Mouse (Mus musculus) CH12.LX (cell line): ENCODE measurements around the gene Galm. TPM values are rescaled to one million over a fixed set of nuclear protein-coding genes. Genes with fewer than 3 reads are reported as not detected.
A peak's percentile ranks its signal among the peaks of the same experiment; 100 is the strongest.
"Not testable (repeated sequence)": the region's sequence is repeated elsewhere in the genome, so short reads cannot be mapped to it uniquely, and the experiment has no call there.

ENCODE experiments used
- DNase-seq: peaks from one replicate; pipeline ENCODE4 v3.0.0-alpha.2; 2013; ENCODE audit errors: extremely low read depth
- H3K27ac ChIP-seq: 2 replicates; pipeline ENCODE4 v1.5.1; 2012; ENCODE audit warnings: low read depth, mild to moderate bottlenecking, control low read depth, moderate library complexity; ENCODE audit not compliant: insufficient read depth
- H3K27me3 ChIP-seq: replicated peaks from 2 replicates; pipeline ENCODE3; 2012; ENCODE audit warnings: inconsistent platforms
- H3K36me3 ChIP-seq, 2 experiments: replicated peaks in 1 of 2; 2 replicates each; pipeline versions ENCODE3 to v1.6.1; 2012; ENCODE audit warnings: inconsistent platforms in 1 of 2, low read length in 1 of 2, mild to moderate bottlenecking in 1 of 2, mixed read lengths in 1 of 2, moderate library complexity in 1 of 2; ENCODE audit not compliant: control insufficient read depth in 1 of 2, insufficient read depth in 1 of 2
- H3K4me1 ChIP-seq, 2 experiments: 2 replicates each; pipeline ENCODE4 v1.6.1; 2012; ENCODE audit warnings: inconsistent platforms in 1 of 2, moderate library complexity in 1 of 2; ENCODE audit not compliant: insufficient read depth in 2 of 2, control insufficient read depth in 1 of 2
- H3K4me2 ChIP-seq: 2 replicates; pipeline ENCODE4 v1.6.1; 2012; ENCODE audit warnings: low read depth, mild to moderate bottlenecking, control low read depth; ENCODE audit not compliant: poor library complexity, insufficient read depth, severe bottlenecking
- H3K4me3 ChIP-seq, 3 experiments: fragments of 150-350 bp in 1 of 3; sonication (generic) in 1 of 3; replicated peaks in 1 of 3; 2 replicates each; pipeline versions ENCODE3 to v1.5.1; 2011 to 2012; ENCODE audit warnings: low read depth in 2 of 3, low read length in 2 of 3, mild to moderate bottlenecking in 2 of 3, moderate library complexity in 2 of 3, control low read depth in 1 of 3, improper control_type of control experiment in 1 of 3, inconsistent platforms in 1 of 3, mixed read lengths in 1 of 3; ENCODE audit not compliant: poor library complexity in 1 of 3
- H3K79me2 ChIP-seq: replicated peaks from 2 replicates; pipeline ENCODE4 v1.6.1; 2012; ENCODE audit warnings: mild to moderate bottlenecking, moderate library complexity; ENCODE audit not compliant: control insufficient read depth, poor library complexity, insufficient read depth, severe bottlenecking; ENCODE audit errors: extremely low read depth
- H3K9ac ChIP-seq: 2 replicates; pipeline ENCODE4 v1.6.1; 2012; ENCODE audit warnings: low read depth, mild to moderate bottlenecking, control low read depth, moderate library complexity; ENCODE audit not compliant: insufficient read depth
- H3K9me3 ChIP-seq: replicated peaks from 2 replicates; pipeline ENCODE3; 2012; ENCODE audit warnings: low read length, inconsistent platforms, mixed read lengths
- E2F4 ChIP-seq: IDR thresholded peaks from 2 replicates; pipeline ENCODE4 v1.6.1; 2011; ENCODE audit warnings: low read depth, low read length, improper control_type of control experiment; ENCODE audit not compliant: insufficient replicate concordance
- ETS1 ChIP-seq: conservative IDR thresholded peaks from 2 replicates; pipeline ENCODE4 v1.6.1; 2012; ENCODE audit warnings: low read depth, mild to moderate bottlenecking, inconsistent platforms, low read length, improper control_type of control experiment, moderate library complexity
- GABPA ChIP-seq: IDR thresholded peaks from 2 replicates; pipeline ENCODE4 v1.6.1; 2012; ENCODE audit warnings: low read depth, low read length, improper control_type of control experiment, inconsistent platforms; ENCODE audit not compliant: insufficient replicate concordance
- HCFC1 ChIP-seq: IDR thresholded peaks from 2 replicates; pipeline ENCODE4 v1.6.1; 2012; ENCODE audit warnings: low read depth, mild to moderate bottlenecking, inconsistent platforms, low read length, improper control_type of control experiment
- KAT2A ChIP-seq: IDR thresholded peaks from 2 replicates; pipeline ENCODE4 v1.6.1; 2012; ENCODE audit warnings: low read length, improper control_type of control experiment, inconsistent platforms; ENCODE audit not compliant: insufficient replicate concordance
- MAZ ChIP-seq: IDR thresholded peaks from 2 replicates; pipeline ENCODE4 v1.6.1; 2012; ENCODE audit warnings: low read depth, mild to moderate bottlenecking, inconsistent platforms, low read length, improper control_type of control experiment, moderate library complexity
- MEF2A ChIP-seq: IDR thresholded peaks from 2 replicates; pipeline ENCODE4 v1.6.1; 2014; ENCODE audit warnings: low read depth, mild to moderate bottlenecking, inconsistent platforms, low read length, improper control_type of control experiment, borderline replicate concordance
- POLR2AphosphoS2 ChIP-seq: IDR thresholded peaks from 2 replicates; pipeline ENCODE4 v1.6.1; 2011; ENCODE audit warnings: low read depth, low read length, improper control_type of control experiment
- TBP ChIP-seq: conservative IDR thresholded peaks from 2 replicates; pipeline ENCODE4 v1.6.1; 2011; ENCODE audit warnings: low read depth, low read length, improper control_type of control experiment
- USF1 ChIP-seq: IDR thresholded peaks from 2 replicates; pipeline ENCODE4 v1.6.1; 2014; ENCODE audit warnings: low read depth, mild to moderate bottlenecking, inconsistent platforms, low read length, improper control_type of control experiment
- USF2 ChIP-seq: conservative IDR thresholded peaks from 2 replicates; pipeline ENCODE4 v1.6.1; 2011; ENCODE audit warnings: low read depth, low read length, improper control_type of control experiment
- ZMIZ1 ChIP-seq: IDR thresholded peaks from 2 replicates; pipeline ENCODE4 v1.6.1; 2012; ENCODE audit warnings: low read depth, mild to moderate bottlenecking, inconsistent platforms, low read length, improper control_type of control experiment
- ZNF384 ChIP-seq: IDR thresholded peaks from 2 replicates; pipeline ENCODE4 v1.6.1; 2012; ENCODE audit warnings: low read depth, low read length, improper control_type of control experiment, inconsistent platforms
- dilution Hi-C: fragments of 300-500 bp; cut with MboI; formaldehyde crosslinking; loops from 2 replicates; pipeline ENCODE4 v1.14.3; 2020; ENCODE audit warnings: low sequenced_read_pairs; ENCODE audit not compliant: extremely low pct_unique_long_range_greater_than_20kb, extremely low pct_ligation_motif_present
- in situ Hi-C: fragments of 300-500 bp; cut with MboI; formaldehyde crosslinking; loops from 3 replicates; pipeline ENCODE4 v1.14.3; 2019; ENCODE audit warnings: low sequenced_read_pairs, low pct_ligation_motif_present, low pct_unique_long_range_greater_than_20kb, mixed read lengths
- polyA plus RNA-seq: library from polyadenylated mRNA; unstranded; fragments of >175 nt; gene quantifications from 2 replicates; pipeline ENCODE4 v1.2.1, GENCODE M21; 2012; ENCODE audit warnings: low read depth; ENCODE audit not compliant: insufficient read length
- total RNA-seq, 2 experiments: library from RNA; depleted of rRNA; stranded (reverse); fragments of 300-350 nt in 1 of 2; fragments of >200 nt in 1 of 2; gene quantifications; 2 replicates each; pipeline ENCODE4 v1.2.3; 2012 to 2014

Galm gene
- total and polyA plus RNA-seq, 3 experiments = 0.09 TPM; not detected in 2

- H3K36me3 ChIP-seq, DNase-seq, H3K4me3 ChIP-seq, dilution Hi-C loops, H3K4me2 ChIP-seq, H3K79me2 ChIP-seq, H3K9ac ChIP-seq, H3K9me3 ChIP-seq, H3K27ac ChIP-seq, in situ Hi-C loops, H3K4me1 ChIP-seq, H3K27me3 ChIP-seq: not testable (repeated sequence)
- TF ChIP-seq TBP = 0 out of 2 replicates have a peak, but pooled peaks have one; percentile 63
These were observed 86.7 kb downstream of the Galm start for GRCm38 (mm10) chr17:80213998-80214397.

DNA sequence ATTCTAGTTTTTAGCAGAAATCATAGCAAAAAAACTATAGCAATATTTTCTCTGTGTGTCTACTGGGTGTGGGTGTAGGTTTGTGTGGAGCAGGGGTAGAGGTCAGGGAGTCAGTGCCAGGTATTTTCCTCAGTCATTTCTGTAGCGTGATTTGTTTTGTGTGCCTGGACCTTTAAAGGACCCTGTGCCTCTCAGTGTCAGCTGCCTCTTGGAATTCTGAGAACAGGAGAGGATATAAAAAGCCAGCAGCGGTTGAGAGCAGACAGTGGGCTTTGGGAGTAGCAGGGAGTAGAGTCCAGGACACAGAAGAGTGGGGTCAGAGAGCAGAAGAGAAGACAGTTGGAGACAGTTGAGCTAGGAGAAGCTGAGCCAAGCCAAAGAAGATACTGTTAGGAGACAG, 92.9 kb downstream of the Galm start:
- in situ Hi-C loops = no loop called here
- no peak for DNase-seq
- Histone ChIP-seq H3K27me3 (no peaks in the 10 kb centered on the region), H3K4me1 (peaks cover 5 to 20% of the 10 kb centered on the region in 2 experiments; a peak in 3 of 4 replicates), H3K27ac (no peak overlapping the region), H3K9ac (no peak overlapping the region), H3K4me2 (no peak overlapping the region), H3K36me3 (no peaks in the 10 kb centered on the region), H3K79me2 (peaks cover 8% of the 10 kb centered on the region)
- dilution Hi-C loops = no loop called here
- no peak for TF ChIP-seq GABPA
- TF ChIP-seq E2F4 = no peak
- no peak for TF ChIP-seq ETS1
- TF ChIP-seq HCFC1 = no peak
- TF ChIP-seq POLR2AphosphoS2 = no peak
- no peak for TF ChIP-seq MEF2A
- TF ChIP-seq, all 38 proteins: peak for 0
- Histone ChIP-seq H3K9me3 (no peaks in the 10 kb centered on the region), H3K4me3 (no peak overlapping the region)

- no peak for DNase-seq
- in situ Hi-C loops = no loop called here
- Histone ChIP-seq H3K4me2 (no peak overlapping the region; the same call in 1 of the 2 replicates), H3K36me3 (no peaks in the 10 kb centered on the region), H3K9me3 (no peaks in the 10 kb centered on the region), H3K4me3 (no peak overlapping the region), H3K27ac (no peak overlapping the region), H3K79me2 (peaks cover 12% of the 10 kb centered on the region), H3K9ac (no peak overlapping the region), H3K4me1 (peaks cover 5 to 27% of the 10 kb centered on the region in 2 experiments; a peak in 3 of 4 replicates), H3K27me3 (no peaks in the 10 kb centered on the region)
- TF ChIP-seq ZMIZ1 = no peak
- no peak for TF ChIP-seq KAT2A
- TF ChIP-seq ZNF384 = no peak
- TF ChIP-seq USF2 = no peak
- TF ChIP-seq MAZ = no peak
- no peak for TF ChIP-seq GABPA
- no peak for TF ChIP-seq USF1
- dilution Hi-C loops = no loop called here
These were observed 93.9 kb downstream of the Galm start for GRCm38 (mm10) chr17:80221202-80221601.
